Mouse (Mus musculus): ENCODE data around the gene Olfr787.

The Olfr787 gene

DNA sequence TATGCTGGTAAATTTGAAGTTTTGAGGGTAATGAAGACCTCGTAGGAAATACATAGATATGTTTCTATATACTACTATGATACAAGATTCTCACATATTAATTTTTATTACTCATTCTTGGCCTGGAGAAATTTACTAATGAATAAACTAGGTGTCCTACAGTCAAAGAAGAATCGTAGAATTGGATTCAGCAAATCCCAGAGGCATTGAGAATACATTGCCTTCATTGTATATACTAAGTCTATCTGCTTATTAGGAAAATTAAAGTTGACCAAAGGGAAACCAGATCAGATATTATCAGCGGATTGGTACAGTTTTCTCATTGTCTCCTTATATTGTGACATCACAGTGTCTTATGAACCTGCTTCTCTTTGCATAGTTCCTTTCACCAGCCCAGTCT lies at the start of gene Olfr787:
Olfr787 (plus strand) TSS at position 301 of the 400 bp plus-strand sequence.
- no peak for DNase-seq (ENCODE audit: low spot score in 2 of 2)

DNA sequence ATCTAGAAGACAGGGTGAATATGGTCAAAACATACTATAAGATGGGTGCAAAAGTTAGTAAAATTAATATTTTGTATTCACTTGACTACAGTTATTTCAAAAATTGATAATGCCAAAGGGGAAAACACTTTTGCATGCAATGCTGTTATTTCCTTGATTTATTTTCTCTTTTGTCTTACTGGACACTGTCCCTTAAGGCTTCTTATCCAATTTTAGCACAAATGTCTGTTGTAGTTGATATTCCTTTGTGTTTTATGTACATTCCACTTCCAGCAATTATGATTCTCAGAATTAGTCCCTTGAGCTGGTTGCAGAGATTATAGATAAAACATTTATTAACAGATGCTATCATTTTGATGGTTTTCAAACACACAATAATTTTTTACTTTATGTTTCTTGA lies 34.7 kb upstream of the Olfr787 start, which contains the start of gene Olfr786:
Olfr786 (plus strand) TSS at position 301 of the 400 bp plus-strand sequence.
- no peak for DNase-seq (ENCODE audit: low spot score in 2 of 2)

DNA sequence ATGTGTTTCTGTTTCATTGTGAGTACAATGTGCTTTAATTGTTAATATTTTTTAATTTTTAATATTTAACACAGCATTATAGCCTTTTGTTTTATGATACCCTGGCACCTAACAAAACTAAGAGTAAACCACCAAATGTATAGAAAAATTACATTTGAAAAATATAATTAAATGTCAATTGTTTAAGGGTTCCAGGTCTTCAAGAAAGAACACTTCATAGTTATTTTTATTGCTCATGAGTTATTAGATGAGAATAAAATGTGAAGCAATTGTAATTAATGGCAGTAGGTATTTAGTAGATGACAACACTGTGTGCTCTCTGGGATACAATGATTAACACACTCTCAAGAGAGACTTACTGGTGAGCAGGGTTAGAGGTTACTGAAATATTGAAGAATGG lies 9.0 kb downstream of the Olfr787 start, which contains the start of gene Olfr788:
Olfr788 (plus strand) TSS at position 301 of the 400 bp plus-strand sequence.
- DNase-seq (ENCODE audit: low spot score in 2 of 2): no peak

DNA sequence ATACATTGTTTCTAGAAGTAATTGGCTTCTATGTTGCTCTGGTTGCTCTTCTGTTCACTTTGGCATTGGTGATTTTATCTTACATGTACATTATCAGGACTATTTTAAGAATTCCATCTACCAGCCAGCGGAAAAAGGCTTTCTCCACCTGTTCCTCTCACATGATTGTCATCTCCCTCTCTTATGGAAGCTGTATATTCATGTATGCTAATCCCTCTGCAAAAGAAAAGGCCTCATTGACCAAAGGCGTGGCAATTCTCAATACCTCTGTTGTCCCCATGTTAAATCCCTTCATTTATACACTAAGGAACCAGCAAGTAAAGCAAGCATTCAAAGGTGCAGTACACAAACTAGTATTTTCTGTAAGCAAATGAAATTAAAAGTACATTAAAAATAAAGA lies 11.6 kb downstream of the Olfr787 start:
- no peak for DNase-seq (ENCODE audit: low spot score in 2 of 2)

DNA sequence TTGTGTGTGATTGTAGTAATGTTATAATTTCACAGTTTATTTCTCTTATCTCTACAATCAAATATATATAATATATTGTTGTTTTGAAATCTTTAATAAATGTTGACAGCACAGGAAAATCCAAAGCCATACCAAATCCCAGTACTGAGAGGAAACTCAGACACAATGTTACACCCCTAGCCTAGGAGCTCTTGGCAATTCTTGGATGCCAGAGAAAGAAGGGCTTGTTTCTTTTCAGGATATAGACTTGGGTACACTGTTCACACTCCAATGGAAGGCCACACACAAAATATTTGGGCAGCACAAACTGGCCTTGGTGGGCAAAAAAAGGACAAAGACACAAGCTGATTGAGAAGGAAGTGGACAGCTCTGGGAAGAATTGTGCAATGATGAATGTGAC lies 12.1 kb downstream of the Olfr787 start:
- no peak for DNase-seq (ENCODE audit: low spot score in 2 of 2)

DNA sequence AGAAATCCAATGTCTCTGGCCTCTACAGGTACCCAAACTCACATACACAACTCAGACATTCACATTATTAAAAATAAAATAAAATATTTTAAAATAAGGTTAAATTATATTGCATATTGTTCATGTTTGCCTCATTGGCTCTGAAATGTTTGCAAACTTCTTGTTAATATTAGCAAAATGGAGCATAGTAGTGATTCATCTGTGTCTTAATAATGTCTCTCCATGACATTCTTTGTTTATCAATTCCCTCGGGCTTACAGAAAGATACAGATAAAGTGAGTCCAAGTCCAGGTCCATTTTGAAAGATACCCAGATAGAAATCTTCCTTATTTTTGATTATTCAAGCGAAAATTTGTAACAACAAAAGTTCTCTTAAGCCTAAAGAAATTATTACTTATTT lies 22.8 kb downstream of the Olfr787 start, which contains the start of gene Olfr789:
Olfr789 (plus strand) TSS at position 301 of the 400 bp plus-strand sequence.
- no peak for DNase-seq (ENCODE audit: low spot score in 2 of 2)

DNA sequence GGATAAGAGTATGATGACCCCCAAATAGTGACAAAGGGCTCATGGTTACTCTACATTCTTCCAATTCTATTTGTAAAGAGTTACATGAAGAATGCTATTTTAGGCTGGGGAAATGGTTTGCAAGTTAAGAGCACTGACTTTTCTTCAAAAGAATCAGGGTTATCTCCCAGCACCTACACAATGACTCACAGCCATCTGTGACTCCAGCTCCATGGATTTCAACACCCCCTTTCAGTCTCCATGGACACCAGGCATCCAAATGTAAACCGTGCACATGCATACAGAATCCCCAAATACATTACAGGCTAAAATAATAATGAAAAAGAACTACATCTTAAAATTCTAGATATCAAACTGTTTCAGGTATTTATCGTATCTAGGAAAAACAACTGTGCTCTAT lies 28.4 kb downstream of the Olfr787 start:
- no peak for DNase-seq (ENCODE audit: low spot score in 2 of 2)

DNA sequence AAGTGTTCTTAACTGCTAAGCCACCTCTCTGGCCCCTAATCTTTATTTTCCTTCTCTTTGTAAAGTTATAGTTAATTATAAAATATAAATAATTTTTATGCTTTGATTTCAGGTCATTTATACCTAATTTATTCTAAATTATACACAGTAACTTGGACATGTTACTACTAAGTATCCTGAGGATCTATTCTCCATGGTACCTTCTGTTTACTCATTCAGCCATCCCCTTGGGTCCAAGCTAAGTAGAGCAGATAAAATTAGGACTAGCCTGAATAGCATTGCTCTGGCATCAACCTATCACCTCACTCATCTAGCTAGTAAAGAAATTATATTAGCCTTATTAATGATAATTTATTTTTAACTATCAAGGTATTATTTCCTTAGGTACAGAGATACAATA lies 36.5 kb downstream of the Olfr787 start, which contains the start of gene Olfr790:
Olfr790 (plus strand) TSS at position 301 of the 400 bp plus-strand sequence.
- DNase-seq (ENCODE audit: low spot score in 2 of 2): no peak
